Mouse (Mus musculus): ENCODE data around the gene Ror1. TPM values are rescaled to one million over a fixed set of nuclear protein-coding genes. Genes with fewer than 3 reads are reported as not detected.
A peak's percentile ranks its signal among the peaks of the same experiment; 100 is the strongest.

The Ror1 gene
- polyA plus RNA-seq, 1 experiment from 2014 or later = 8.3 TPM

- no peak for TF ChIP-seq CTCF (IDR thresholded peaks at IDR 0.05; ENCODE audit: low read depth)
- ATAC-seq (replicated peaks; ENCODE audit: low FRiP score, low read depth) (no peak), DNase-seq (ENCODE audit: low spot score) (no peak)
- no peaks in the 10 kb centered on the region for H3K9me3 ChIP-seq (replicated peaks; ENCODE audit: low read length)
- no peak overlapping the region for H3K4me3 ChIP-seq (replicated peaks; ENCODE audit: low read depth, low read length)
- no peak overlapping the region for H3K4me2 ChIP-seq (ENCODE audit: low read length)
- no peaks in the 10 kb centered on the region for H3K27me3 ChIP-seq (ENCODE audit: insufficient read depth, low read length)
- WGBS = 54% methylated on average over 8 of the region's 8 CpGs
- H3K36me3 ChIP-seq (ENCODE audit: insufficient read depth, low read length) = no peaks in the 10 kb centered on the region
- no peak overlapping the region for H3K27ac ChIP-seq
- no peaks in the 10 kb centered on the region for H3K4me1 ChIP-seq (replicated peaks; ENCODE audit: insufficient read depth, low read length)
- H3K9ac ChIP-seq (ENCODE audit: low read depth, low read length) = no peak overlapping the region
These were observed 313.9 kb downstream of the Ror1 start for GRCm38 (mm10) chr4:100409521-100409920.

- no peak for ATAC-seq (replicated peaks; ENCODE audit: low FRiP score, low read depth)
- no peak overlapping the region for H3K4me3 ChIP-seq (replicated peaks; ENCODE audit: low read depth, low read length)
- no peak for DNase-seq (ENCODE audit: low spot score)
- H3K36me3 ChIP-seq (ENCODE audit: insufficient read depth, low read length) = no peaks in the 10 kb centered on the region
- H3K4me1 ChIP-seq (replicated peaks; ENCODE audit: insufficient read depth, low read length) = no peaks in the 10 kb centered on the region
- no peaks in the 10 kb centered on the region for H3K27me3 ChIP-seq (ENCODE audit: insufficient read depth, low read length)
- no peak overlapping the region for H3K9ac ChIP-seq (ENCODE audit: low read depth, low read length)
- TF ChIP-seq CTCF (IDR thresholded peaks at IDR 0.05; ENCODE audit: low read depth) = no peak
- H3K27ac ChIP-seq = no peak overlapping the region
- 72% methylated on average over 13 of the region's 13 CpGs for WGBS
- no peaks in the 10 kb centered on the region for H3K9me3 ChIP-seq (replicated peaks; ENCODE audit: low read length)
- H3K4me2 ChIP-seq (ENCODE audit: low read length) = no peak overlapping the region
These were observed 316.4 kb downstream of the Ror1 start for GRCm38 (mm10) chr4:100411841-100412539.

- 25% methylated on average over 3 of the region's 3 CpGs for WGBS
- H3K4me2 ChIP-seq (ENCODE audit: low read length) = no peak overlapping the region
- TF ChIP-seq CTCF (IDR thresholded peaks at IDR 0.05; ENCODE audit: low read depth) = no peak
These were observed 327.2 kb downstream of the Ror1 start for GRCm38 (mm10) chr4:100422756-100423155.

GRCm38 (mm10) chr4:100426101-100426500 is 330.5 kb downstream of the Ror1 start:
- Histone ChIP-seq H3K4me1 (replicated peaks; ENCODE audit: insufficient read depth, low read length) (no peaks in the 10 kb centered on the region), H3K4me2 (ENCODE audit: low read length) (no peak overlapping the region), H3K36me3 (ENCODE audit: insufficient read depth, low read length) (no peaks in the 10 kb centered on the region), H3K9ac (ENCODE audit: low read depth, low read length) (no peak overlapping the region), H3K27ac (no peak overlapping the region), H3K27me3 (ENCODE audit: insufficient read depth, low read length) (no peaks in the 10 kb centered on the region), H3K9me3 (replicated peaks; ENCODE audit: low read length) (no peaks in the 10 kb centered on the region), H3K4me3 (replicated peaks; ENCODE audit: low read depth, low read length) (no peak overlapping the region)
- TF ChIP-seq CTCF (IDR thresholded peaks at IDR 0.05; ENCODE audit: low read depth) = no peak
- DNase-seq (ENCODE audit: low spot score) (no peak), ATAC-seq (replicated peaks; ENCODE audit: low FRiP score, low read depth) (no peak)
- 85% methylated on average over 1 of the region's 1 CpGs for WGBS

More at GRCm38 (mm10) chr4:100422756-100423155, 327.2 kb downstream of the Ror1 start:
- Histone ChIP-seq H3K36me3 (ENCODE audit: insufficient read depth, low read length) (no peaks in the 10 kb centered on the region), H3K4me1 (replicated peaks; ENCODE audit: insufficient read depth, low read length) (no peaks in the 10 kb centered on the region), H3K27me3 (ENCODE audit: insufficient read depth, low read length) (no peaks in the 10 kb centered on the region), H3K27ac (no peak overlapping the region), H3K9me3 (replicated peaks; ENCODE audit: low read length) (no peaks in the 10 kb centered on the region), H3K9ac (ENCODE audit: low read depth, low read length) (no peak overlapping the region), H3K4me3 (replicated peaks; ENCODE audit: low read depth, low read length) (no peak overlapping the region)
- ATAC-seq (replicated peaks; ENCODE audit: low FRiP score, low read depth) (no peak), DNase-seq (ENCODE audit: low spot score) (no peak)

- no peak overlapping the region for H3K27ac ChIP-seq
- no peak for TF ChIP-seq CTCF (IDR thresholded peaks at IDR 0.05; ENCODE audit: low read depth)
- DNase-seq (ENCODE audit: low spot score) = peak; percentile 50
- no peaks in the 10 kb centered on the region for H3K36me3 ChIP-seq (ENCODE audit: insufficient read depth, low read length)
- H3K4me1 ChIP-seq (replicated peaks; ENCODE audit: insufficient read depth, low read length) = no peaks in the 10 kb centered on the region
- no peak for ATAC-seq (replicated peaks; ENCODE audit: low FRiP score, low read depth)
- 31% methylated on average over 2 of the region's 2 CpGs for WGBS
- no peak overlapping the region for H3K4me3 ChIP-seq (replicated peaks; ENCODE audit: low read depth, low read length)
- no peaks in the 10 kb centered on the region for H3K9me3 ChIP-seq (replicated peaks; ENCODE audit: low read length)
- no peak overlapping the region for H3K9ac ChIP-seq (ENCODE audit: low read depth, low read length)
- peak overlapping the region; percentile 4; the same call in 1 of the 2 replicates for H3K4me2 ChIP-seq (ENCODE audit: low read length)
- no peaks in the 10 kb centered on the region for H3K27me3 ChIP-seq (ENCODE audit: insufficient read depth, low read length)
These were observed 333.8 kb downstream of the Ror1 start for GRCm38 (mm10) chr4:100429371-100429900.

GRCm38 (mm10) chr4:100435281-100436168 is 339.9 kb downstream of the Ror1 start:
- Histone ChIP-seq H3K36me3 (ENCODE audit: insufficient read depth, low read length) (no peaks in the 10 kb centered on the region), H3K27ac (no peak overlapping the region), H3K9ac (ENCODE audit: low read depth, low read length) (no peak overlapping the region), H3K4me3 (replicated peaks; ENCODE audit: low read depth, low read length) (no peak overlapping the region), H3K4me2 (ENCODE audit: low read length) (no peak overlapping the region), H3K4me1 (replicated peaks; ENCODE audit: insufficient read depth, low read length) (no peaks in the 10 kb centered on the region), H3K27me3 (ENCODE audit: insufficient read depth, low read length) (no peaks in the 10 kb centered on the region), H3K9me3 (replicated peaks; ENCODE audit: low read length) (no peaks in the 10 kb centered on the region)
- no peak for TF ChIP-seq CTCF (IDR thresholded peaks at IDR 0.05; ENCODE audit: low read depth)
- ATAC-seq (replicated peaks; ENCODE audit: low FRiP score, low read depth) (no peak), DNase-seq (ENCODE audit: low spot score) (peak; percentile 68)
- WGBS = 46% methylated on average over 8 of the region's 8 CpGs
